Mouse (Mus musculus): ENCODE results near the gene Rad54l2.

Gene Rad54l2

GRCm38 (mm10) chr9:106752135-106752534 lies 36.9 kb downstream of the Rad54l2 start:
- no peak for DNase-seq (ENCODE audit: low spot score)

GRCm38 (mm10) chr9:106739962-106740361 lies 49.0 kb downstream of the Rad54l2 start:
- DNase-seq (ENCODE audit: low spot score) = no peak

GRCm38 (mm10) chr9:106739056-106739455 lies 49.9 kb downstream of the Rad54l2 start:
- peak; percentile 73 for DNase-seq (ENCODE audit: low spot score)

GRCm38 (mm10) chr9:106738199-106738985 lies 50.6 kb downstream of the Rad54l2 start:
- DNase-seq (ENCODE audit: low spot score) = peak; percentile 12

- DNase-seq (ENCODE audit: low spot score) = no peak
Measured at GRCm38 (mm10) chr9:106733690-106734089, 55.3 kb downstream of the Rad54l2 start.

GRCm38 (mm10) chr9:106729416-106729815 lies 59.6 kb downstream of the Rad54l2 start:
- no peak for DNase-seq (ENCODE audit: low spot score)

- no peak for DNase-seq (ENCODE audit: low spot score)
Measured at GRCm38 (mm10) chr9:106726891-106727290, 62.1 kb downstream of the Rad54l2 start.

GRCm38 (mm10) chr9:106725435-106725834 lies 63.6 kb downstream of the Rad54l2 start:
- no peak for DNase-seq (ENCODE audit: low spot score)

- peak; percentile 53 for DNase-seq (ENCODE audit: low spot score)
Measured at GRCm38 (mm10) chr9:106724864-106725263, 64.1 kb downstream of the Rad54l2 start.

GRCm38 (mm10) chr9:106716729-106717128 lies 72.3 kb downstream of the Rad54l2 start:
- no peak for DNase-seq (ENCODE audit: low spot score)

- DNase-seq (ENCODE audit: low spot score) = no peak
Measured at GRCm38 (mm10) chr9:106716232-106716631, 72.8 kb downstream of the Rad54l2 start.

GRCm38 (mm10) chr9:106712470-106712869 lies 76.5 kb downstream of the Rad54l2 start:
- DNase-seq (ENCODE audit: low spot score) = no peak

GRCm38 (mm10) chr9:106692973-106693481 lies 96.0 kb downstream of the Rad54l2 start:
- DNase-seq (ENCODE audit: low spot score) = no peak

- no peak for DNase-seq (ENCODE audit: low spot score)
Measured at GRCm38 (mm10) chr9:106688834-106689233, 100.2 kb downstream of the Rad54l2 start.

- peak; percentile 78 for DNase-seq (ENCODE audit: low spot score)
Measured at GRCm38 (mm10) chr9:106686983-106687650, 101.9 kb downstream of the Rad54l2 start.

GRCm38 (mm10) chr9:106685249-106686101 lies 103.5 kb downstream of the Rad54l2 start, which contains the start of gene Tex264:
Gene Tex264, minus strand, starts transcription at chr9:106685927.
- DNase-seq (ENCODE audit: low spot score) = peak; percentile 83

- DNase-seq (ENCODE audit: low spot score) = peak; percentile 18
Measured at GRCm38 (mm10) chr9:106684918-106685248, 104.1 kb downstream of the Rad54l2 start.

- no peak for DNase-seq (ENCODE audit: low spot score)
Measured at GRCm38 (mm10) chr9:106684093-106684872, 104.7 kb downstream of the Rad54l2 start.

GRCm38 (mm10) chr9:106681026-106681425 lies 108.0 kb downstream of the Rad54l2 start:
- DNase-seq (ENCODE audit: low spot score) = peak; percentile 83

- no peak for DNase-seq (ENCODE audit: low spot score)
Measured at GRCm38 (mm10) chr9:106678242-106678641, 110.8 kb downstream of the Rad54l2 start.

- DNase-seq (ENCODE audit: low spot score) = no peak
Measured at GRCm38 (mm10) chr9:106677702-106678101, 111.3 kb downstream of the Rad54l2 start.
